Mouse (Mus musculus) heart, embryonic 16.5 days (tissue): ENCODE results near the gene Fam133b. TPM values are rescaled to one million over a fixed set of nuclear protein-coding genes. Genes with fewer than 3 reads are reported as not detected.

Experiments
- ATAC-seq: fragments of 200-750 bp; cut with Nextera tagmentation; replicated peaks from 2 replicates; pipeline ENCODE4 v1.8.0; 2017; ENCODE audit warnings: moderate number of reproducible peaks; ENCODE audit not compliant: insufficient read depth, low FRiP score; ENCODE audit errors: extremely low read depth
- H3K27ac ChIP-seq: fragments of 300-500 bp; sonication (generic); 2 replicates; pipeline ENCODE4 v1.5.1; 2014; ENCODE audit warnings: mild to moderate bottlenecking, low read length, control low read depth, moderate library complexity
- H3K27me3 ChIP-seq: fragments of 300-500 bp; sonication (generic); 2 replicates; pipeline ENCODE4 v1.6.1; 2014; ENCODE audit warnings: low read length, mixed read lengths; ENCODE audit not compliant: control insufficient read depth, insufficient read depth
- H3K36me3 ChIP-seq: fragments of 300-500 bp; sonication (generic); 2 replicates; pipeline ENCODE4 v1.6.1; 2014; ENCODE audit not compliant: control insufficient read depth, insufficient read depth
- H3K4me1 ChIP-seq: fragments of 300-500 bp; sonication (generic); 2 replicates; pipeline ENCODE4 v1.6.1; 2014; ENCODE audit warnings: low read length, mixed read lengths; ENCODE audit not compliant: control insufficient read depth, insufficient read depth
- H3K4me2 ChIP-seq: fragments of 300-500 bp; sonication (generic); 2 replicates; pipeline ENCODE4 v1.6.1; 2014; ENCODE audit warnings: low read depth, mild to moderate bottlenecking, control low read depth, low read length
- H3K4me3 ChIP-seq: fragments of 300-500 bp; sonication (generic); 2 replicates; pipeline ENCODE4 v1.5.1; 2014; ENCODE audit warnings: mild to moderate bottlenecking, control low read depth, low read length
- H3K9ac ChIP-seq: fragments of 300-500 bp; sonication (generic); 2 replicates; pipeline ENCODE4 v1.6.1; 2014; ENCODE audit warnings: low read length, control low read depth
- H3K9me3 ChIP-seq: fragments of 300-500 bp; sonication (generic); replicated peaks from 2 replicates; pipeline ENCODE4 v1.6.1; 2016; ENCODE audit warnings: low read length; ENCODE audit not compliant: control insufficient read depth
- WGBS: fragments of 180-500 bp; shearing (Covaris S2); extraction: QIAGEN DNeasy Blood & Tissue Kit; methylation state at CpG from one replicate; pipeline ENCODE4 v1.1.7; 2014; 5-methylcytosine and 5-hydroxymethylcytosine counted together
- polyA plus RNA-seq: library from polyadenylated mRNA; unstranded; fragments of >200 nt; fragmentation: Nextera tagmentation; extraction: Ambion mirVana; gene quantifications from 2 replicates; pipeline ENCODE4 v1.2.1, GENCODE M21; 2015

Gene Fam133b
- 15.2 TPM in 2 replicates for polyA plus RNA-seq

DNA sequence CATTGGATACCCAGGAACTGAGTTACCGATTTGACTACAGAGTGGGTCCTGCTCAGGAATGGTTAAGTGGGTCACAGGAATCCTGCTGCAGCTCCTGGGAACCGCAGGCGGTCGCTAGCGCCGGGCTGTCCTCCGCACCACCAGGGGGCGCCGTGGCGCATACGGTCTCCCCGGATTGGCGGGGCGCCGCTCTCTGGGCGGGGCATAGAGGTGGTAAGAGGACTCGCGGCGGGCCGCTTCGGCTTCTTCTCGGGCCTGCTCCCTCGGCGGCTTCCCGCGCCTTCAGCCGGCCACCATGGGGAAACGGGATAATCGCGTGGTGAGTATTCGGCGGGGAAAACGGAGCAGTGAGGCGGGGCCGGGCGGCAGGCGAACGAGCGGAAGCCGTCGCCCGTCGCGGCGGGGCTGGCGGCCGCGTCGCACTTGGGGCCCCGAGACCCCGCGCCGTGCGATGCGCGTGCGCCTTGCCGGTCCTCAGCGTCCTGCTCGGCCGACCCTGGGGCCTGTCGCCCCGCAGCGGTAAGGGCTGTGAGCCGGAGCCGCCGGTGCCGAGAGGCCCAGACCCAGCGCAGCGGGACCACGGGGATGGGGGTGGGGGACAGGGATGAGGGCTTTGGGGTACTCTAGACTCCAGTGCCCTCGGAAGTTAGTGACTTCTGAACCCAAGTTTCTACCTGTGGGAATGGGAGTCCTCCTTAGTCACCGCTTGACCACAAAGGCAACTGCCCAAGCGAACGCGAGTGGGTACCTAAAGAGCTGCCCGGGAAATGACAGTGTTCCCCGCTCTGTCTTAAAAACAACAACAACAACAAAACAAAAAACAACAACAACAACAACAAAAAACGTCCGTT is at the start of gene Fam133b:
Gene Fam133b, plus strand, starts transcription at position 205 of the 851 bp plus-strand sequence.
- Histone ChIP-seq H3K4me2 (peak within 1 kb of the TSS; percentile 89), H3K4me1 (peaks cover 14% of the 10 kb centered on the region), H3K36me3 (0 out of 2 replicates have a peak, but pooled peaks cover 3% of the 10 kb centered on the region), H3K27me3 (no peaks in the 10 kb centered on the region), H3K4me3 (peak within 1 kb of the TSS; percentile 96), H3K27ac (peak within 1 kb of the TSS; percentile 88), H3K9ac (peak within 1 kb of the TSS; percentile 97), H3K9me3 (no peaks in the 10 kb centered on the region)
- ATAC-seq: peak; percentile 92
- WGBS: under 1% methylated on average over 78 of the region's 80 CpGs

DNA sequence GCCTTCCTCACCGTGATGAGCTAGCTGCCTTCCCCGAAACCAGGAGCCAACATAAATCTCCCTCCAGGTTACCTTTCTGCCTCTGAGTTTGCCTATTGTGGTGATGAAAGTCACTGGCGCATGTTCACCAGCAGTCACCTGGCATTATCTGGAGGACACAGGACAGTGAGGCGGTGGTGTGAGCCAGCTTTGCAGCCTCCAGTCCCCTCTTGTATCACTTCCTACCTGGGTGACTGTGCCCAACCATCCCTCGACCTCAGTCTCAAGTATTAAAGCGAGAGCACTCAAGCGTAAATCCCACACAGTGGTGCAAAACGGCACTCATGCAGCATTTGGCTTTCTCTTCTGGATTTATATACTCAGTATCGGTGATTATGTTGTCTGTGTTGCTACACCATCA is 49.7 kb upstream of the Fam133b start:
- Histone ChIP-seq H3K9me3 (no peaks in the 10 kb centered on the region), H3K36me3 (no peaks in the 10 kb centered on the region; the same call in 1 of the 2 replicates), H3K4me1 (peaks cover 15% of the 10 kb centered on the region), H3K27ac (no peak overlapping the region), H3K4me2 (no peak overlapping the region), H3K9ac (no peak overlapping the region), H3K4me3 (no peak overlapping the region), H3K27me3 (no peaks in the 10 kb centered on the region)
- no peak for ATAC-seq
- 93% methylated on average over 9 of the region's 9 CpGs for WGBS

DNA sequence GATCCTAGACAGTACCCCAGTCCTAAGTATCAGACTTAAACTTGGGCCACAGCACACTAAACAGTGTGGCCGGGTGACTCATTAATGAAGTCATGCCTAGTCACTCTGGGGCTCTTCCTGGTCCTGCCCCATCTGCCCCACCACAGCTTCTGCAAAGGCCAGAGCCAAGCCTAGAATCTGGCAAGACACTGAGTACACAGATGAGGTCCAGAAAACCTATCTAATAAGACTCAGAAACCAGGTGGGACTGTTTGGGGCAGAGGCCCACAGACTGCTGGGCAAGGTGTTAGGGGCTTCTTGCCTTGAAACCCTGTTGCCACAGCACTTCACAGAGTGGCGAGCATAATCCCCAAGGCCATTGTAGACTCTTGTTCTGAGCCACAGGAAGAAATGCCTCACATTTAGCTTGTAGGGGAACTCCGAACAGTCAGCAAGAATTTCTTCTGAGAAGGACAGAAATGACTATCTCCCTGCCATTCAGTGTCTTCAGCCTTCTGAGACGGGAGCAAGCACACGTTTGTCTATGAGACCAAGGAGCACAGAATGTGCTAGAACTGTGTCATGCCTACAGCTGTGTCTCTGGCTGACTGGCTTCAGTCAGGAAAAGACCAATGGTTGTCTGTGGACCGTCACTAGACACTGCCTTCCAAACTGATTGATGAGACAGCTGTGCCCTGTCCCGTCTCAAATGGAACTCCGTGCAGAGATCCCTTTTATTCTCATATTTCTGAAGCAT is 49.0 kb upstream of the Fam133b start:
- H3K9me3 ChIP-seq: no peaks in the 10 kb centered on the region
- H3K4me3 ChIP-seq: no peak overlapping the region
- no peak overlapping the region for H3K4me2 ChIP-seq
- no peak for ATAC-seq
- 76% methylated on average over 8 of the region's 8 CpGs for WGBS
- no peaks in the 10 kb centered on the region for H3K36me3 ChIP-seq
- no peak overlapping the region; the same call in 1 of the 2 replicates for H3K27ac ChIP-seq
- H3K4me1 ChIP-seq: peaks cover 15% of the 10 kb centered on the region
- no peak overlapping the region for H3K9ac ChIP-seq
- H3K27me3 ChIP-seq: no peaks in the 10 kb centered on the region

DNA sequence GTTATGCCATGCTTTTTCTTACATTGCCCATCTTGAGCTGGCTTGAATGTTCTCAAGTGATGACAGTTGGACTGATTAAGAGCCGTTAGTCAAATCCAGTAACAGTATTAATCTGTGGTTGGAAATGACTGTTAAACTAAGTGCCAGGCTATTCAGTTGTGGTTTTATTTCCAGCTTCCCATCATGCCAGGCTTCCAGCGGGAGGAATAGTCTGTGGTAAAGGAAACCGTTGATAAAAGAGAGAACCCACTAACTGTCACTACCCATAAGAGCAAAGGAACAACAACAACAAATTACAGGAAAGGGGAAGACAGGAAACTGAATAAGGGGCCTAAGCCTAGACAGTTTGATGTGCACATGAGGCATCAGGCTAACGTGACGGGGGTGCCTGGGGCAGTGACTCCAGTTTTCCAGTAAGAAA is 46.1 kb upstream of the Fam133b start:
- Histone ChIP-seq H3K9ac (no peak overlapping the region), H3K4me2 (no peak overlapping the region), H3K27me3 (no peaks in the 10 kb centered on the region), H3K27ac (peak overlapping the region; percentile 53), H3K36me3 (no peaks in the 10 kb centered on the region), H3K4me1 (peaks cover 19% of the 10 kb centered on the region), H3K9me3 (no peaks in the 10 kb centered on the region), H3K4me3 (no peak overlapping the region)
- ATAC-seq: 0 out of 2 replicates have a peak, but pooled peaks have one; percentile 20
- 52% methylated on average over 5 of the region's 5 CpGs for WGBS

DNA sequence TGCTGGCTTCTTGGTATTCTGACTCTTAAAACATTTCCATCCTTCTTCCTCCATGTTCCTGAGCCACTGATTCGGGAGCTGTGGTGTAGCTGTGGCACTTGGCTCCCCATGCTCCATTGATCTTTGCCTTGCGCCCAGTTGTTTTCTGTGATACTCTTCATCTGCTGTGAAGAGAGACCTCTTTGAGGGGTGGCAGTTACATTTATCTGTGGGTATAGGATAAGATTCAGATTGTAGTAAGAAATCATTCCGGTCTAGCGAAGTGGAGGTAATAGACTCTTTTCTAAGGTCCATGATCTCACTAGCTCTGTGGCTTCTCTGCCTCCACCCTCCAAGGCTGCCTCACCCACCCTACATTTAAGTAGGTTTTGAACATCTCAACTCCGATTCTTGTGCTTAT is 43.3 kb upstream of the Fam133b start:
- Histone ChIP-seq H3K36me3 (no peaks in the 10 kb centered on the region), H3K9ac (no peak overlapping the region), H3K4me3 (no peak overlapping the region), H3K4me1 (peaks cover 33% of the 10 kb centered on the region), H3K27ac (no peak overlapping the region), H3K9me3 (no peaks in the 10 kb centered on the region), H3K27me3 (no peaks in the 10 kb centered on the region), H3K4me2 (no peak overlapping the region)
- WGBS: 92% methylated on average over 5 of the region's 5 CpGs
- no peak for ATAC-seq

DNA sequence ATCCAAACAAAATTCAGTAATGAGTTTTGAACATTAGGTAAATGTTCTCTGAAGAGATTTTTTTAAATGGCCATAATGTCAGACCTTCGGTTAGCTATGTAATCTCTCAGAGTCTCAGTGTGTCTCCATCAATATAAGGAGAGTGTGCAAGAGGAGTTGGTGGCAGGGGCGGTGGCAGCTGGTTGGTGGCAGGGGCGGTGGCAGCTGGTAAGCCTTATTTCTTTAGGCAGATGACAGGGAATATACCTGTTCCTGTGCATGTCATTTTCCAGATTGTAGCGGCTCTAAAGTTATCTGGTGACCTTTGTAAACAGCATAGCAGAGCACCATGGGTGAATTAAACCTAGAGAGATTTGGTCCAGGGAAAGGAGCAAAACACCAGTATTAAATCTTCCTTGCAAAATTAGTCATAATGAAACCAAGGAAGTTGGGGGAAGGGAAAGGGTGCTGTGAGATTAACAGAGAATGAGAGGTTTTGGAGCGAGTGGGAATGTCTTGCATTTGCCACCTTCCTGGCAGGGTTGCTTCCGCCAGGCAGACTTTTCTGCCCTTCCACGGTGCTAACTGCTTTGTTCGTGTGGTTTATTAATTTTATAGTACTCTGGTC is 42.6 kb upstream of the Fam133b start:
- Histone ChIP-seq H3K27me3 (no peaks in the 10 kb centered on the region), H3K4me3 (no peak overlapping the region), H3K27ac (no peak overlapping the region), H3K9ac (no peak overlapping the region), H3K4me1 (peaks cover 33% of the 10 kb centered on the region), H3K36me3 (no peaks in the 10 kb centered on the region), H3K9me3 (no peaks in the 10 kb centered on the region), H3K4me2 (no peak overlapping the region)
- ATAC-seq: no peak
- WGBS: 63% methylated on average over 8 of the region's 8 CpGs

DNA sequence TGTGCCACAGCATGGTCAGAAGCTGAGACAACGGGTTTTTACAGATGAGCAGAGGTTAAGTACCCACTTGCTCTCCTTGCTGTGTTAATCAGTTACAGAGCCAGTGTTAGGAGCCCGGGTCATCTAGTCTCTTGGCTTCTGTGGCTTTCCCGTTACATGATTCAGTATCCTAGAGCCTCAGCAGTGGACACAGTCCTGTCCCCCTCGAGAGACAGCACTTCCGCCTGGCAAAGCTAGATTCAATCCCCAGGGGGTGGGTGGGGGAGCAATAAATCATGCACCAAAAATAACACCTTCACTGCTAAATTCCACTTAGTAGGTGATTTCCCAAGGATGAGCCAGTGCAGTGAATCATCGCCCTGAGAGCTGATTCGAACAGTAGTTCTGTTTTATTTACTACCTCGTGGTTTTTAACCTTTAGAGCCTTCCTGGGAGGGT is 42.0 kb upstream of the Fam133b start:
- peak overlapping the region; percentile 18 for H3K9ac ChIP-seq
- H3K36me3 ChIP-seq: no peaks in the 10 kb centered on the region
- no peak overlapping the region for H3K4me2 ChIP-seq
- H3K9me3 ChIP-seq: no peaks in the 10 kb centered on the region
- peak overlapping the region; percentile 62; the same call in 1 of the 2 replicates for H3K27ac ChIP-seq
- H3K4me1 ChIP-seq: peaks cover 33% of the 10 kb centered on the region
- ATAC-seq: no peak
- H3K4me3 ChIP-seq: no peak overlapping the region
- 30% methylated on average over 8 of the region's 8 CpGs for WGBS
- H3K27me3 ChIP-seq: no peaks in the 10 kb centered on the region

DNA sequence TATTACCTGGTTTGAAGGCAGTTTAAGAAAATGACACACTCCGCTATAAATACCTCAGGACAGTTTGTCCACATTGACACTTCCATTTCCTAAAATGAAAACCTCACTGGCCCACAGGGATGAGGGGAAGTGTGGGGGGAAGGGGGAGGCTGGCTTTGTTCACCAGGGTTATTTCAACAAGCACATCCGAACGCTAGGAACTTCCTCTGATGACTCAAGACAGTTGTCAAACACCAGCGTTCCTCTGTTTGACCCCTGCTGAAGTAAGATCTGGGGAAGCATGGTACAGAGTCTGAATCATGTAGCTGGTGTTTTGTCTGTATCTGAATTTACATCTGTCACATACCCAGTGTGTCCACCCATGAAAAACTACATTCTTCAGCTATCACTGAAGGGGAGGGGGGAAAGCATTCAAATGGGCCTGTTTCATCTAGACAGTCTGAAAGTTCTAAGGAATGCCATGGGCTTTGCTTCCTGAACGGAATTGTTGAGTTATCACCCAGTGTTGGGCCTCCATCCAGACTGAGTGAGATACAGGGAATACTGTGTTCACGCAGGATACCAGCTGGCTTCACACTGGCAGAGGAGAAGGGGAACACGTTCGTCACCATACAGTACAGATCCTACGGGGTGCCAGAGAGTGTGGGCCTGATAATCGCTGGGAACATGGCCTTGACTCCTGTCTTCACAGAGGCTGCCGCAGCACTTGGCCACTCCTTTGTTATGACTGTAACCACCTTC is 40.9 kb upstream of the Fam133b start:
- H3K27ac ChIP-seq: peak overlapping the region; percentile 63
- H3K4me1 ChIP-seq: peaks cover 30% of the 10 kb centered on the region
- no peaks in the 10 kb centered on the region for H3K36me3 ChIP-seq
- no peaks in the 10 kb centered on the region for H3K9me3 ChIP-seq
- peak; percentile 49 for ATAC-seq
- H3K9ac ChIP-seq: no peak overlapping the region
- no peaks in the 10 kb centered on the region for H3K27me3 ChIP-seq
- H3K4me2 ChIP-seq: peak overlapping the region; percentile 2; the same call in 1 of the 2 replicates
- WGBS: 15% methylated on average over 11 of the region's 11 CpGs
- no peak overlapping the region for H3K4me3 ChIP-seq
